Mouse (Mus musculus) stomach, embryonic 16.5 days (tissue): ENCODE measurements around the gene Slc2a9. TPM values are rescaled to one million over a fixed set of nuclear protein-coding genes. Genes with fewer than 3 reads are reported as not detected.

Experiments used
- ATAC-seq: fragments of 200-750 bp; cut with Nextera tagmentation; 2 replicates; pipeline ENCODE4 v1.8.0; 2017; ENCODE audit warnings: moderate number of reproducible peaks, moderate TSS enrichment; ENCODE audit not compliant: insufficient read depth, low FRiP score
- H3K27ac ChIP-seq: fragments of 300-500 bp; sonication (generic); 2 replicates; pipeline ENCODE4 v1.5.1; 2014; ENCODE audit warnings: low read length
- H3K27me3 ChIP-seq: fragments of 300-500 bp; sonication (generic); 2 replicates; pipeline ENCODE4 v1.6.1; 2014; ENCODE audit warnings: low read length, control low read depth, mixed read lengths; ENCODE audit not compliant: control insufficient read depth, insufficient read depth
- H3K36me3 ChIP-seq: fragments of 300-500 bp; sonication (generic); 2 replicates; pipeline ENCODE4 v1.6.1; 2014; ENCODE audit warnings: low read length; ENCODE audit not compliant: control insufficient read depth, insufficient read depth
- H3K4me1 ChIP-seq: fragments of 300-500 bp; sonication (generic); 2 replicates; pipeline ENCODE4 v1.6.1; 2014; ENCODE audit warnings: low read length, control low read depth, mixed read lengths; ENCODE audit not compliant: control insufficient read depth, insufficient read depth
- H3K4me2 ChIP-seq: fragments of 300-500 bp; sonication (generic); 2 replicates; pipeline ENCODE4 v1.6.1; 2014; ENCODE audit warnings: low read depth, low read length, mixed read lengths
- H3K4me3 ChIP-seq: fragments of 300-500 bp; sonication (generic); replicated peaks from 2 replicates; pipeline ENCODE4 v1.5.1; 2014; ENCODE audit warnings: mild to moderate bottlenecking, low read length
- H3K9ac ChIP-seq: fragments of 300-500 bp; sonication (generic); 2 replicates; pipeline ENCODE4 v1.6.1; 2014; ENCODE audit warnings: low read length
- H3K9me3 ChIP-seq: fragments of 300-500 bp; sonication (generic); replicated peaks from 2 replicates; pipeline ENCODE4 v1.6.1; 2016; ENCODE audit warnings: low read length, control low read depth; ENCODE audit not compliant: control insufficient read depth
- WGBS: fragments of 180-500 bp; shearing (Covaris S2); extraction: QIAGEN DNeasy Blood & Tissue Kit; methylation state at CpG from one replicate; pipeline ENCODE4 v1.1.7; 2014; 5-methylcytosine and 5-hydroxymethylcytosine counted together
- polyA plus RNA-seq: library from polyadenylated mRNA; unstranded; fragments of >200 nt; fragmentation: Nextera tagmentation; extraction: Ambion mirVana; gene quantifications from 2 replicates; pipeline ENCODE4 v1.2.1, GENCODE M21; 2015

Gene Slc2a9
- polyA plus RNA-seq, 1 experiment from 2014 or later = 1.4 TPM

- Histone ChIP-seq H3K27me3 (no peaks in the 10 kb centered on the region), H3K4me3 (no peak overlapping the region), H3K4me2 (no peak overlapping the region), H3K27ac (no peak overlapping the region), H3K9ac (no peak overlapping the region), H3K4me1 (no peaks in the 10 kb centered on the region), H3K36me3 (no peaks in the 10 kb centered on the region), H3K9me3 (no peaks in the 10 kb centered on the region)
- 74% methylated on average over 3 of the region's 3 CpGs for WGBS
- no peak; the same call in 1 of the 2 replicates for ATAC-seq
Measured at GRCm38 (mm10) chr5:38434875-38435274, 68.1 kb downstream of the Slc2a9 start.

DNA sequence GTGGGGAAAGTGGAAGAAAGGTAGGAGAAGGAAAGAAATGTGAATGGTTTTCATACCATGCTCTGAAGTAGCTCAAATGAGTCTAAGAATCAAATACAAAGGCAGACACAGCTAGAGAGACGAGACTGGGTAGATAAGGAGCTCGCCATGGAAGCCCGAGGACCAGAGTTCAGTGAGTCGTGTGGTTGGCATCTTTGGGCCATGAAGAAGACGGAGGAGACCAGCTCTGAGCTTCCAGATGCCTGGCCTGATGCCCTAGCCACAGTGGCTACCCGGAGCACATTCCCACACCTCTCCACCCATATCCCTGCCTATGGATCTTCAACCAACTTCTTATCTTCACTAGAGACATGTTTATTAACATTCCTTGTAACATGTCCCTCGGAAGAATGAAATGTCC is 71.7 kb downstream of the Slc2a9 start:
- no peak overlapping the region for H3K4me3 ChIP-seq
- no peaks in the 10 kb centered on the region for H3K9me3 ChIP-seq
- WGBS = 71% methylated on average over 7 of the region's 7 CpGs

GRCm38 (mm10) chr5:38429106-38429505 is 73.8 kb downstream of the Slc2a9 start:
- Histone ChIP-seq H3K27ac (no peak overlapping the region), H3K9me3 (no peaks in the 10 kb centered on the region), H3K9ac (no peak overlapping the region), H3K4me2 (no peak overlapping the region), H3K27me3 (no peaks in the 10 kb centered on the region), H3K4me1 (no peaks in the 10 kb centered on the region), H3K36me3 (no peaks in the 10 kb centered on the region), H3K4me3 (no peak overlapping the region)
- ATAC-seq = no peak
- WGBS = 56% methylated on average over 6 of the region's 6 CpGs

More for the DNA sequence above, 71.7 kb downstream of the Slc2a9 start:
- H3K4me1 ChIP-seq = no peaks in the 10 kb centered on the region
- no peak for ATAC-seq
- H3K4me2 ChIP-seq = no peak overlapping the region
- no peaks in the 10 kb centered on the region for H3K36me3 ChIP-seq
- no peak overlapping the region for H3K9ac ChIP-seq
- no peaks in the 10 kb centered on the region for H3K27me3 ChIP-seq
- no peak overlapping the region for H3K27ac ChIP-seq

DNA sequence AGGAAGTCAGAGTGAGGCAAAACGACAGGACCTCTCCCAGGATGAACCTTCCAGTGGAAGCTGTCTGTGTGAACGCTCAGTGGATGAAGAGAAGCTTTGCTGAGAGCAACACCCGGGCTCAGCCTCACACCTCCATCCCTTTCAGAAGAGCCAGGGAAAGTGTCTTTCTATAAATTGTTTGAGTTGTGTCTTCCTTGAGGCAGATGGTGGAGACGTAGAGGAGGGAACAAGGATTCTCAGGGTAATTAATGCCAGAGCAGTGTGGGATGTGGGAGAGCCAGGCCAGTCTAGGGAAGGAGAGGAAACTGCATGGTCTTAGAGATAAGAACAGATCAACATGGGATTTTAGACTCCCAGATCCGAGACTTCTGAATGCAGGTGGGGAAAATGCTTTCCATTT is 75.2 kb downstream of the Slc2a9 start:
- no peaks in the 10 kb centered on the region for H3K4me1 ChIP-seq
- no peaks in the 10 kb centered on the region for H3K36me3 ChIP-seq
- H3K9me3 ChIP-seq = no peaks in the 10 kb centered on the region
- WGBS = 57% methylated on average over 5 of the region's 5 CpGs
- H3K27me3 ChIP-seq = no peaks in the 10 kb centered on the region
- no peak overlapping the region for H3K9ac ChIP-seq
- no peak overlapping the region for H3K27ac ChIP-seq
- ATAC-seq = no peak
- H3K4me2 ChIP-seq = no peak overlapping the region
- H3K4me3 ChIP-seq = no peak overlapping the region

GRCm38 (mm10) chr5:38425569-38425968 is 77.4 kb downstream of the Slc2a9 start:
- no peak overlapping the region for H3K27ac ChIP-seq
- WGBS = 77% methylated on average over 6 of the region's 6 CpGs
- H3K9ac ChIP-seq = no peak overlapping the region
- H3K4me2 ChIP-seq = no peak overlapping the region
- H3K27me3 ChIP-seq = no peaks in the 10 kb centered on the region
- no peaks in the 10 kb centered on the region for H3K36me3 ChIP-seq
- no peak for ATAC-seq
- H3K9me3 ChIP-seq = no peaks in the 10 kb centered on the region
- no peaks in the 10 kb centered on the region for H3K4me1 ChIP-seq
- H3K4me3 ChIP-seq = no peak overlapping the region

DNA sequence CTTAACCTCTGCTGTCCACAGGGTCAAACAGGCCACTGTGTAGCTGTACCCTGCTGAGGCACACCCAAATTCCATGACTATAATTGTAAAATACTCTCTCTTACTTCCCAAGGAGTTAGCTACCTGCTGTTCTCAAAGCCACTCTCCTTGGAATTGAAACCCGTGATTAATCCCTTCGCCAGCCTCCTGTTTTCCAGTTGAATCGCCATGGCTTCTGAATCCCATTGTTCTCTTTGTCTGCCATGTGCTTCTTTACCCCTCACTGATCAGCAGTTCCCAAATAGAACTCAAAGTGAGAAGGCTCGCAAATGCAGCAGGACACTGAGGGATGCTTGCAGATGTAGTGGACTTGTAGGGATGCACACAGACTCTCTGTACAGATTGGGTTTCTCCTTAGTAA is 80.5 kb downstream of the Slc2a9 start:
- 59% methylated on average over 4 of the region's 4 CpGs for WGBS
- no peaks in the 10 kb centered on the region for H3K4me1 ChIP-seq
- H3K9ac ChIP-seq = no peak overlapping the region
- H3K27me3 ChIP-seq = no peaks in the 10 kb centered on the region
- no peak overlapping the region for H3K4me2 ChIP-seq
- H3K9me3 ChIP-seq = no peaks in the 10 kb centered on the region
- H3K36me3 ChIP-seq = no peaks in the 10 kb centered on the region
- no peak overlapping the region for H3K4me3 ChIP-seq
- ATAC-seq = no peak
- H3K27ac ChIP-seq = no peak overlapping the region

- H3K9me3 ChIP-seq = no peaks in the 10 kb centered on the region; the same call in 1 of the 2 replicates
- no peaks in the 10 kb centered on the region for H3K27me3 ChIP-seq
- no peaks in the 10 kb centered on the region for H3K36me3 ChIP-seq
- no peak overlapping the region for H3K9ac ChIP-seq
- no peak overlapping the region for H3K4me3 ChIP-seq
- no peak overlapping the region for H3K4me2 ChIP-seq
- no peak for ATAC-seq
- H3K27ac ChIP-seq = no peak overlapping the region
- 88% methylated on average over 6 of the region's 6 CpGs for WGBS
- no peaks in the 10 kb centered on the region for H3K4me1 ChIP-seq
Measured at GRCm38 (mm10) chr5:38418799-38419198, 84.1 kb downstream of the Slc2a9 start.

DNA sequence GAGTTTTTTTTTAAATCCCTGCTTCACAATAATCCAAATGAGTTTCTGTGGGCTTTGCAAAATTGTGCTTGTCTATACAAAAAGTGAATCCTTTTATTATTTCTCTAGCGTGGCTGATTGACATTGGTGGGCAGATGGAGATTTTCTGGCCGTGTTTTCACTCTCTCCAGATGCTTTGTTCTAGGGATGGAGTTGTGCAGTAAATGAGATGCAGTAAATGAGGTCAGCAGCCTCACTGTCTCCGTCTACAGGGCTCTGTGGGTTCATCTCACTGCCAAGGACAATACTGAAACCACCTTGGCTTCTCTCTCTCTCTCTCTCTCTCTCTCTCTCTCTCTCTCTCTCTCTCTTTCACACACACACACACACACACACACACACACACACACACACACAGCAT is 99.3 kb downstream of the Slc2a9 start:
- H3K9ac ChIP-seq = no peak overlapping the region
- H3K4me3 ChIP-seq = no peak overlapping the region
- no peaks in the 10 kb centered on the region for H3K27me3 ChIP-seq
- H3K4me1 ChIP-seq = no peaks in the 10 kb centered on the region
- H3K27ac ChIP-seq = no peak overlapping the region
- H3K36me3 ChIP-seq = no peaks in the 10 kb centered on the region
- ATAC-seq = no peak
- H3K9me3 ChIP-seq = no peaks in the 10 kb centered on the region
- WGBS = 56% methylated on average over 3 of the region's 3 CpGs
- no peak overlapping the region for H3K4me2 ChIP-seq

GRCm38 (mm10) chr5:38402288-38402687 is 100.7 kb downstream of the Slc2a9 start:
- Histone ChIP-seq H3K4me2 (no peak overlapping the region), H3K36me3 (no peaks in the 10 kb centered on the region), H3K4me3 (no peak overlapping the region), H3K27ac (no peak overlapping the region), H3K9me3 (no peaks in the 10 kb centered on the region), H3K27me3 (no peaks in the 10 kb centered on the region), H3K9ac (no peak overlapping the region), H3K4me1 (no peaks in the 10 kb centered on the region)
- no peak for ATAC-seq
- 86% methylated on average over 3 of the region's 3 CpGs for WGBS

DNA sequence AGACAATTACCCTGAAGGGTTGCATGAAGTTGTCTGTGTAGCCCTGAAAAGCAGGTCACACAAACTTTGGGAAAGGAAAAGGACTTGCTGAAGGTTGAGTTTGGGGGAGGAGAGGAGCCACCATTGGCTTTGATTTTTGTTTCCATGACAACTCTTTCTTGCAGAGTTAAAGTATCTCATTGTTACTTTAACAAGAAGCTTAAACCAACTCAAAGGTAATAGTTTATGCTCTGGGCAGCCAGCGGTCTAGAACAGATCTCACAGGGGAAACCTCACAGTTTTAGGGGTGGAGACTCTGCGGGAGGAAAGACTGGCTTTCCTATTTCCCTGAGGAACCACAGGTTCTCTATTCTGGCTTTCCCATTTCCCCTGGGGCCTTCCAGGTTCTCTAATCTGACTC is 114.1 kb downstream of the Slc2a9 start:
- Histone ChIP-seq H3K9ac (no peak overlapping the region), H3K36me3 (no peaks in the 10 kb centered on the region), H3K27ac (no peak overlapping the region), H3K9me3 (no peaks in the 10 kb centered on the region), H3K4me1 (no peaks in the 10 kb centered on the region), H3K4me3 (no peak overlapping the region), H3K4me2 (no peak overlapping the region), H3K27me3 (no peaks in the 10 kb centered on the region)
- 40% methylated on average over 2 of the region's 2 CpGs for WGBS
- ATAC-seq = no peak
